Mouse (Mus musculus): ENCODE data around the gene Adra1d.

GRCm38 (mm10) chr2:131551701-131552620, 10.1 kb downstream of the Adra1d start:
- no peak for TF ChIP-seq CTCF (IDR thresholded peaks at IDR 0.05; ENCODE audit: extremely low read depth, insufficient read length, insufficient replicate concordance, low read depth, low read length)
- no peak for TF ChIP-seq POLR2A (IDR thresholded peaks at IDR 0.05; ENCODE audit: low read depth, low read length)

Data from small intestine, adult 2 months (tissue).